Mouse (Mus musculus) liver, embryonic 14 days (tissue): ENCODE measurements around the gene Tmem97. TPM values are rescaled to one million over a fixed set of nuclear protein-coding genes. Genes with fewer than 3 reads are reported as not detected.

ENCODE experiments used
- polyA plus RNA-seq: library from polyadenylated mRNA; depleted of rRNA; stranded (reverse); fragments of >200 nt; gene quantifications from 2 replicates; pipeline ENCODE4 v1.2.3, GENCODE M21; 2012; rRNA removed

The Tmem97 gene
- polyA plus RNA-seq, result 35.7 and 37.5 TPM in 2 replicates

GRCm38 (mm10) chr11:78550168-78551058, at the start of gene Tmem97:
Gene Tmem97 (minus strand): TSS chr11:78550777.

GRCm38 (mm10) chr11:78536080-78536689, 14.4 kb downstream of the Tmem97 start, which contains the start of the genes Tnfaip1 and Ift20:
Gene Tnfaip1 (minus strand): TSS chr11:78536332.
Gene Ift20 (plus strand): TSS chr11:78536361.

GRCm38 (mm10) chr11:78512025-78512957, 38.3 kb downstream of the Tmem97 start, which contains the start of the genes Tmem199 and Poldip2:
Gene Tmem199 (minus strand): TSS chr11:78512172.
Gene Poldip2 (plus strand): TSS chr11:78512193.

GRCm38 (mm10) chr11:78502909-78503650, 47.5 kb downstream of the Tmem97 start, which contains the start of gene Sebox:
Gene Sebox (plus strand): TSS chr11:78503447.

GRCm38 (mm10) chr11:78499004-78499403, 51.6 kb downstream of the Tmem97 start, which contains the start of gene Vtn:
Gene Vtn (plus strand): TSS chr11:78499091.

GRCm38 (mm10) chr11:78497544-78498522, 52.7 kb downstream of the Tmem97 start, which contains the start of gene Sarm1:
Gene Sarm1 (minus strand): TSS chr11:78497754.

Other genes starting within 250 kb of the Tmem97 start
- gene Spag5, start 249.2 kb downstream of the Tmem97 start, polyA plus RNA-seq, result 36.6 and 42.5 TPM in 2 replicates
- gene Aldoc, start 227.8 kb downstream of the Tmem97 start, polyA plus RNA-seq, result 4.2 TPM in 2 replicates
- 16.9 and 19.0 TPM in 2 replicates for gene Pigs, start 222.4 kb downstream of the Tmem97 start, polyA plus RNA-seq
- 30.0 and 34.5 TPM in 2 replicates for gene Unc119, start 207.3 kb downstream of the Tmem97 start, polyA plus RNA-seq
- gene Foxn1, start 164.2 kb downstream of the Tmem97 start, polyA plus RNA-seq, result not detected in 2 replicates
- not detected in 2 replicates for gene Slc13a2, start 128.6 kb downstream of the Tmem97 start, polyA plus RNA-seq
- 3.1 and 3.4 TPM in 2 replicates for gene Slc46a1, start 85.1 kb downstream of the Tmem97 start, polyA plus RNA-seq
- gene Sarm1, start 53.0 kb downstream of the Tmem97 start, polyA plus RNA-seq, result 0.09 TPM in 2 replicates
- gene Vtn, start 51.7 kb downstream of the Tmem97 start, polyA plus RNA-seq, result 358 and 399 TPM in 2 replicates
- 0.17 and 0.23 TPM in 2 replicates for gene Sebox, start 47.3 kb downstream of the Tmem97 start, polyA plus RNA-seq
- 14.0 and 15.5 TPM in 2 replicates for gene Tmem199, start 38.6 kb downstream of the Tmem97 start, polyA plus RNA-seq
- gene Poldip2, start 38.6 kb downstream of the Tmem97 start, polyA plus RNA-seq, result 24.1 and 28.3 TPM in 2 replicates
- 6.9 and 7.5 TPM in 2 replicates for gene Tnfaip1, start 14.4 kb downstream of the Tmem97 start, polyA plus RNA-seq
- 39.0 and 48.2 TPM in 2 replicates for gene Ift20, start 14.4 kb downstream of the Tmem97 start, polyA plus RNA-seq
- 4.7 and 5.2 TPM in 2 replicates for gene Nlk, start 146.6 kb upstream of the Tmem97 start, polyA plus RNA-seq
- gene Ccnq, start 201.0 kb upstream of the Tmem97 start, polyA plus RNA-seq, result 16.3 and 19.1 TPM in 2 replicates